Mouse (Mus musculus): ENCODE data around the gene Marcks. TPM values are rescaled to one million over a fixed set of nuclear protein-coding genes. Genes with fewer than 3 reads are reported as not detected.
"Not testable (repeated sequence)": the region's sequence is repeated elsewhere in the genome, so short reads cannot be mapped to it uniquely, and the experiment has no call there.

The Marcks gene
- polyA plus RNA-seq, 1 experiment from 2014 or later, result 321 TPM

GRCm38 (mm10) chr10:37095803-37096202 lies 42.9 kb downstream of the Marcks start:
- no peaks in the 10 kb centered on the region for H3K27me3 ChIP-seq
- 86% methylated on average over 6 of the region's 6 CpGs for WGBS
- no peak overlapping the region for H3K4me2 ChIP-seq (replicated peaks)
- H3K9ac ChIP-seq (replicated peaks), result no peak overlapping the region
- no peaks in the 10 kb centered on the region for H3K4me1 ChIP-seq
- no peak overlapping the region for H3K4me3 ChIP-seq
- no peaks in the 10 kb centered on the region for H3K36me3 ChIP-seq
- no peak for ATAC-seq (ENCODE audit: low FRiP score, low read depth)
- H3K9me3 ChIP-seq, result 0 out of 2 replicates have a peak, but pooled peaks cover 2% of the 10 kb centered on the region
- no peak overlapping the region for H3K27ac ChIP-seq (replicated peaks)

GRCm38 (mm10) chr10:37093306-37093705 lies 45.4 kb downstream of the Marcks start:
- no peaks in the 10 kb centered on the region for H3K36me3 ChIP-seq
- H3K9me3 ChIP-seq, result no peaks in the 10 kb centered on the region
- no peak for ATAC-seq (ENCODE audit: low FRiP score, low read depth)
- H3K4me1 ChIP-seq, result no peaks in the 10 kb centered on the region
- H3K4me2 ChIP-seq (replicated peaks), result no peak overlapping the region
- H3K27me3 ChIP-seq, result no peaks in the 10 kb centered on the region
- no peak overlapping the region for H3K27ac ChIP-seq (replicated peaks)
- H3K9ac ChIP-seq (replicated peaks), result no peak overlapping the region
- H3K4me3 ChIP-seq, result no peak overlapping the region

GRCm38 (mm10) chr10:37090411-37090810 lies 48.3 kb downstream of the Marcks start:
- WGBS, result 86% methylated on average over 3 of the region's 3 CpGs
- Histone ChIP-seq H3K9me3 (no peaks in the 10 kb centered on the region), H3K27ac (replicated peaks) (no peak overlapping the region), H3K27me3 (no peaks in the 10 kb centered on the region), H3K4me2 (replicated peaks) (no peak overlapping the region), H3K4me3 (no peak overlapping the region), H3K36me3 (no peaks in the 10 kb centered on the region), H3K9ac (replicated peaks) (no peak overlapping the region), H3K4me1 (no peaks in the 10 kb centered on the region)
- no peak for ATAC-seq (ENCODE audit: low FRiP score, low read depth)

GRCm38 (mm10) chr10:37084071-37084470 lies 54.6 kb downstream of the Marcks start:
- H3K27me3 ChIP-seq; H3K36me3 ChIP-seq; H3K9me3 ChIP-seq; H3K4me2 ChIP-seq (replicated peaks); H3K9ac ChIP-seq (replicated peaks); H3K4me3 ChIP-seq; ATAC-seq (ENCODE audit: low FRiP score, low read depth); H3K4me1 ChIP-seq; H3K27ac ChIP-seq (replicated peaks): not testable (repeated sequence)
- 86% methylated on average over 2 of the region's 2 CpGs for WGBS

Other genes with a start within 250 kb of the Marcks start
- 420 and 448 TPM in 2 replicates for gene Hdac2, start 164.4 kb downstream of the Marcks start, polyA plus RNA-seq (2016; fragmentation: Nextera tagmentation; extraction: Ambion mirVana)